Comparison of ENCODE assay signal across 9 mouse cellular contexts in the genomic region with DNA sequence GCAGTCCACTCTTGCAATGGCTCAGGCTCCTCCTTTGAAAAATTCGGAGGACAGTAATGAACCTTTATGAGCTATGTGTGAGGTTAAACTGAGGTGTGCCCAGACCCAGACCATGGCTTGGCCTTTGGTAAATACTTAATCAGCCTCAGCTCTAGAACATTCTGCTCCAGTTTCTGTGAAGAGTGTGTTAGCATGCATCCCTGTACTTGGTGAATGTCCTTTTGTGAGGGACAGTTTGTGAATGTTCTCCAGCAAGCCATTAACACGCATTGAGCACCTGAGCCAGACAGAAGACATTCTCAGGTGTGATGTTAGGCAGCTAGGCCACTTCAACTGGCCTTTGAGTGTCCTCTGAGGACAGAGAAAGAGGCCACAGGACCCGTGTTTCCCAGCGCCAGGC.
DNase-seq lines count a peak whose midpoint lies in the region; ATAC-seq and TF ChIP-seq lines count a peak whose summit lies in the region.
"Had no signal": no experiment of that assay in that cellular context is flagged by ENCODE, and none has a peak within 500 bp of the region (broad histone marks: within the 10 kb centered on the region; RNA-seq: fewer than 3 reads in every experiment).

No protein-coding gene starts in this region.

- intact Hi-C loops in heart, adult 2 months (cut with DNase I): loop anchor here (5.0 kb wide), 1 partner anchor 51 kb away; no protein-coding TSS in a partner anchor

- no peak overlapping the region for H3K4me3 ChIP-seq in heart, adult 2 months
- H3K4me3 ChIP-seq in lung, embryonic 16.5 days (ENCODE audit: low read length): peak overlapping the region; percentile 46; the same call in 1 of the 2 replicates
- no peak overlapping the region for H3K4me3 ChIP-seq in limb, embryonic 12.5 days (replicated peaks)
- no peak overlapping the region for H3K4me3 ChIP-seq in stomach, embryonic 14.5 days (ENCODE audit: low read depth, low read length)

- peak; percentile 55 for DNase-seq in heart, adult 11 months
- DNase-seq in heart, adult 2 months: no peak
- DNase-seq in lung, postnatal 14 days: no peak
- no peak for DNase-seq in urinary bladder, adult 18-20 months (ENCODE audit: low spot score in 2 of 2)
- DNase-seq in testis, postnatal 10 days (ENCODE audit: low spot score): no peak
- DNase-seq: cerebellum, adult 11-12 months had no signal

- no peak for TF ChIP-seq CTCF in heart, adult 2 months (IDR thresholded peaks at IDR 0.05)

- no peaks in the 10 kb centered on the region for H3K79me2 ChIP-seq in heart, adult 2 months (replicated peaks; ENCODE audit: control insufficient read depth, insufficient read depth, low read length)

- no peak for ATAC-seq in lung, embryonic 16.5 days (ENCODE audit: low read depth)
- no peak for ATAC-seq in limb, embryonic 12.5 days (ENCODE audit: insufficient number of reproducible peaks, insufficient read depth, low FRiP score, low TSS enrichment, low read depth)
- ATAC-seq in stomach, embryonic 14.5 days (ENCODE audit: insufficient number of reproducible peaks, insufficient read depth, low FRiP score, low read depth): no peak

- peaks cover 6% of the 10 kb centered on the region; the same call in 1 of the 2 replicates for H3K4me1 ChIP-seq in heart, adult 2 months (ENCODE audit: control insufficient read depth, insufficient read depth, low read length)
- peaks cover 10% of the 10 kb centered on the region for H3K4me1 ChIP-seq in lung, embryonic 16.5 days (replicated peaks; ENCODE audit: control insufficient read depth, insufficient read depth, low read length)
- peaks cover 16% of the 10 kb centered on the region; the same call in 1 of the 2 replicates for H3K4me1 ChIP-seq in limb, embryonic 12.5 days (replicated peaks)
- peaks cover 6% of the 10 kb centered on the region; the same call in 1 of the 2 replicates for H3K4me1 ChIP-seq in stomach, embryonic 14.5 days (ENCODE audit: control insufficient read depth, insufficient read depth, low read length)

- no peak overlapping the region for H3K9ac ChIP-seq in heart, adult 2 months (ENCODE audit: low read depth, low read length)
- H3K9ac ChIP-seq in lung, embryonic 16.5 days (ENCODE audit: low read length): peak overlapping the region; percentile 76
- no peak overlapping the region for H3K9ac ChIP-seq in limb, embryonic 12.5 days (replicated peaks)
- no peak overlapping the region for H3K9ac ChIP-seq in stomach, embryonic 14.5 days (replicated peaks; ENCODE audit: low read depth, low read length)

- no peak for TF ChIP-seq EP300 in heart, adult 2 months (IDR thresholded peaks at IDR 0.05; ENCODE audit: insufficient read depth, low read depth, low read length)

- WGBS in heart, adult 2 months: 90% methylated on average over 4 of the region's 4 CpGs
- WGBS in lung, embryonic 16.5 days: 61% methylated on average over 4 of the region's 4 CpGs
- 82% methylated on average over 4 of the region's 4 CpGs for WGBS in limb, embryonic 12.5 days
- WGBS in stomach, embryonic 14.5 days: 81% methylated on average over 4 of the region's 4 CpGs

- H3K36me3 ChIP-seq in heart, adult 2 months (ENCODE audit: control insufficient read depth, insufficient read depth, low read length): no peaks in the 10 kb centered on the region
- H3K36me3 ChIP-seq in lung, embryonic 16.5 days (ENCODE audit: control insufficient read depth, insufficient read depth, low read length): no peaks in the 10 kb centered on the region
- no peaks in the 10 kb centered on the region for H3K36me3 ChIP-seq in limb, embryonic 12.5 days
- H3K36me3 ChIP-seq in stomach, embryonic 14.5 days (ENCODE audit: control insufficient read depth, insufficient read depth, low read length): no peaks in the 10 kb centered on the region

- H3K4me2 ChIP-seq in lung, embryonic 16.5 days (ENCODE audit: low read depth, low read length): peak overlapping the region; percentile 68
- H3K4me2 ChIP-seq in limb, embryonic 12.5 days: peak overlapping the region; percentile 77; the same call in 1 of the 2 replicates
- H3K4me2 ChIP-seq in stomach, embryonic 14.5 days (replicated peaks; ENCODE audit: low read depth, low read length): peak overlapping the region; percentile 69; the same call in 1 of the 2 replicates

- H3K9me3 ChIP-seq in lung, embryonic 16.5 days (ENCODE audit: control insufficient read depth, low read length): no peaks in the 10 kb centered on the region
- no peaks in the 10 kb centered on the region for H3K9me3 ChIP-seq in limb, embryonic 12.5 days
- no peaks in the 10 kb centered on the region for H3K9me3 ChIP-seq in stomach, embryonic 14.5 days (ENCODE audit: control insufficient read depth, low read depth, low read length)

- H3K27ac ChIP-seq in heart, adult 2 months: no peak overlapping the region
- H3K27ac ChIP-seq in lung, embryonic 16.5 days (ENCODE audit: low read length): no peak overlapping the region
- no peak overlapping the region; the same call in 1 of the 2 replicates for H3K27ac ChIP-seq in limb, embryonic 12.5 days
- H3K27ac ChIP-seq in stomach, embryonic 14.5 days (ENCODE audit: low read length): no peak overlapping the region

- no peaks in the 10 kb centered on the region for H3K27me3 ChIP-seq in heart, adult 2 months (ENCODE audit: control insufficient read depth, insufficient read depth, low read length)
- no peaks in the 10 kb centered on the region for H3K27me3 ChIP-seq in lung, embryonic 16.5 days (ENCODE audit: control insufficient read depth, insufficient read depth, low read depth, low read length)
- H3K27me3 ChIP-seq in limb, embryonic 12.5 days: no peaks in the 10 kb centered on the region
- no peaks in the 10 kb centered on the region for H3K27me3 ChIP-seq in stomach, embryonic 14.5 days (ENCODE audit: control insufficient read depth, insufficient read depth, low read length)

- TF ChIP-seq POLR2A in heart, adult 2 months (IDR thresholded peaks at IDR 0.05; ENCODE audit: insufficient read depth, low read depth, low read length): no peak
